Mouse (Mus musculus) lung, postnatal 4 days (tissue): ENCODE measurements around the gene Eri3.

ENCODE experiments used
- DNase-seq, 2 experiments: peaks; one replicate each; pipeline ENCODE4 v3.0.0; 2021

Eri3 gene

GRCm38 (mm10) chr4:117550140-117550851, at the start of gene Eri3:
Gene Eri3, plus strand, starts transcription at chr4:117550365.
- DNase-seq: peak; percentile 98 to 99

- no peak for DNase-seq
Measured at GRCm38 (mm10) chr4:117518246-117518645, 31.9 kb upstream of the Eri3 start.

DNA sequence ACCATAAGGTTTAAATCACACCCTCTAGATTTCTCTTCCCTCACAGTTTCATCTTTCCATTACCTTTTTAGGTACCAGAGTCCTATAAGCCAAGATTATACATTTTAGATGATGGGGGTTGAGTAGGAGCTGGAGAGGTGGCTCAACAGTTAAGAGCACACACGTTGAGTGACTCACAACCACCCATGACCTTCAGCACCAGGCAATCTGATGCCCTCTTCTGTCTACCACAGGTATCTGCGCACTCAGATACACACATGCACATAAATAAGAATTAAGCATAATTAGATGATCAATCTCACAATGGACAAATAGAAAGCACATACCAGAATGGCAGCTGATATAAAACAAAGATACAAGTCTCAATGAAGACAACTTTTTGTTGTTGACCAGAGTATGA, 28.8 kb upstream of the Eri3 start:
- DNase-seq: no peak

DNA sequence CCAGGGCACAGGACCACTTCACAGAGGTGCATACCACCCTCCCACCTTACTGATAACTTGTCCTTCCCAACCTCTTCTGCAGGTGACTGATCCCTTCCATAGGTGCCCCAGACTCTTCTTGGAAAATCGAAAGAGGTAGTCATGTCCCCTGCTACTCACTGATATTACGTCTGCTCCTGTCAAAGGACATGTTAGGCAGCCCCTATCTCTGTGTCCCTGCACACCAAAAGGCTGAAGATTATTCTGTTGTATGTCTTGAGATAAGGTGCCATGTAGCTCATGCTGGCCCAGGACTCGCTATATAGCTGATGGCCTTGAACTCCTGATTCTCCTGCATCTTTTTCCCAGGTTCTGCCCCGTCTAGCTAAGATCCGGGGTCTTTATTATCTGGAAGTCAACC, 24.2 kb upstream of the Eri3 start:
- DNase-seq: no peak

- DNase-seq: no peak
Measured at GRCm38 (mm10) chr4:117527116-117527899, 22.9 kb upstream of the Eri3 start.

GRCm38 (mm10) chr4:117527952-117528351, 22.2 kb upstream of the Eri3 start:
- DNase-seq: peak; percentile 48 to 68

- no peak for DNase-seq
Measured at GRCm38 (mm10) chr4:117529843-117530242, 20.3 kb upstream of the Eri3 start.

- no peak for DNase-seq
Measured at GRCm38 (mm10) chr4:117535496-117536200, 14.5 kb upstream of the Eri3 start.

DNA sequence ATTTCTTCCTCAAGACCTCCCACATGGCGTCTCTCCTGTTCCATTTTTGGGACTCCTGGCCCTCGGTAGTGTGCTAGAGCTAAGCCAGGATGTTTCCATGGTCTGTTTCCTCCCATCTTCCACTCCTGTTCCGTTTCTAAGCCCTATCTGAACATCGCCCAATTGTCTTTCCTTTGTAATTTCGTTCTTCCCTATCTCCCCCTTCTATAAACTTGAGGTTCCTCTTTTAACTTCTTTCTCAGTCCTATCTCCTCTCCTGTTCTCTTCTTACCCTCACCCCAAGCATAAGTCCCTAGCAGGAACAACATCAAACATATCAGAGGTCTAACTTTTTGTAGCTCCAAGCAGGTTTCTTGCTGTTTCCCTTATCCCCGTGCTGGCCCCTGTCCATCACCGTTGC, 13.2 kb upstream of the Eri3 start:
- no peak for DNase-seq

GRCm38 (mm10) chr4:117539329-117539980, 10.7 kb upstream of the Eri3 start:
- no peak for DNase-seq

GRCm38 (mm10) chr4:117540571-117540970, 9.6 kb upstream of the Eri3 start:
- DNase-seq: no peak

- no peak for DNase-seq
Measured at GRCm38 (mm10) chr4:117545448-117545847, 4.7 kb upstream of the Eri3 start.

DNA sequence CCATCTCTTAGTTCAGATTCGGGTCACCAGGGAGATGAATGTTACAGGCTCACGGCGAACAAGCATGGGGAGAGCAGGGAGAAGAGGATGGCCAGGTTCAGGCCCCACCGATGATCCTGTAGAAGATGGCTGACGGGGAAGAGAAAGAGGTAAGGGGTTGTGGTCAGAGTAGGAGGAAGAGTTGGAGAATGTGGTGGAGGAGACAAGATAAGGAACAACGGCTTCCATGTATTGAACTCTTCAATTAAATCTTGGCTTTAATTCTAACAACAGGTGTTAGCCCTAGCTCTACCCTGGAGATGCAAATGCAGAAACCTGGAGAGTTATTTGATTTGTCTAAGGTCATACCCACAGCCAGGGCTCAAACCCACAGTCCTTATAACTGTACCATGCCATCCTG, 3.5 kb upstream of the Eri3 start:
- DNase-seq: no peak

DNA sequence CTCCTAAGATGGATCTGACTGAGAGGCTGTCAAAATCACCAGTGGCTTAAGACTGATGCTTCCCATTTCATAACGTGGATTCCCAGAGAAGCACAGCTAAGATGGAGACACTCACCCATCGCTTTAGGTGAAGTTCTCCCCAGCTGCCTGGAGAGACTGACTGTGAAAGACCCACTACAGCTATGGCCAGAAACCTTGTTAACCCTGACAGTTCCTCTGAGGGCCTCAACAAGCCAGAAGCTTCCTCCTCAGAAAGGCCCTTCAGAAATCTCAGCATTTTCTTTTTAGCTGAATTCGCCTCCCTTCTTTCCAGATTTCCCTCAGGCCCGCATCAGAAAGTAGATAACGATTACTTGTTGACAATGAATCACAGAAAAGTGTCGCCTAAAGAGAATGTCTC, 589 bp upstream of the Eri3 start:
- peak in 1 of 2 experiments; percentile 11 for DNase-seq

GRCm38 (mm10) chr4:117551144-117552000, 1.2 kb downstream of the Eri3 start:
- no peak for DNase-seq

DNA sequence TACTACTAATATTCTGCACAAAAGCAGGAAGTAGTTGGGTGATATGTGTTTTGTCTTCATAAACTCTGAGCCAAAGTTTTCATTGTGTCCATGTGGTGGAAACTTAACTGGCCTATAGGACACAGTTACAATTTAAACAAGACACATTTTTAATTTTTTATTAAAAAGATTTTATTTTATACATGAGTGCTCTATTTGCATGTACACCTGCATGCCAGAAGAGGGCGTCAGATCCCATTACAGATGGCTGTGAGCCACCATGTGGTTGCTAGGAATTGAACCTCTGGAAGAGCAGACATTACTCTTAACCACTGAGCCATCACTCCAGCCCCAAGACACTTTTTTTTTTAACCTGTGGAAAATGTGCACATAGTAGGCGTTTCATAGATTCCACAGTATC, 5.3 kb downstream of the Eri3 start:
- no peak for DNase-seq

DNA sequence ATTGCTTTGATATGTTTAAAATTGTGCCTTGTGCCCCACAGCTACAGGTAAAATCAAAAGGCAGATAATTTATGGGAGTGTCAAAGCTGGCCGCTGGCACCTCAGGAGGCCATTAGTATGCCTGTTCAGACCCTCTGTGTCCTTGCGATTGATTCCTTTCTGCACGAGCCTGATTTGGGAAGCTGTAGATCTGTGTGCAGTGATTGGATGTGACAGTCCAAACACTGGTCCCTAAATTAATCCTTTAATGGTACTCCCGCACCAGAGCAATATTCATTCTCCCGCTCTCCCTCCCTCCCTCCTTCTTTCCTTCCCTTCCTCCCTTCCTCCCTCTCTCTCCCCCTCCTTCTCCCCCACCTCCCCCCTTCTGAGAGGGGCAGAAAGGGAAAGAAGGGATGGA, 6.2 kb downstream of the Eri3 start:
- no peak for DNase-seq

DNA sequence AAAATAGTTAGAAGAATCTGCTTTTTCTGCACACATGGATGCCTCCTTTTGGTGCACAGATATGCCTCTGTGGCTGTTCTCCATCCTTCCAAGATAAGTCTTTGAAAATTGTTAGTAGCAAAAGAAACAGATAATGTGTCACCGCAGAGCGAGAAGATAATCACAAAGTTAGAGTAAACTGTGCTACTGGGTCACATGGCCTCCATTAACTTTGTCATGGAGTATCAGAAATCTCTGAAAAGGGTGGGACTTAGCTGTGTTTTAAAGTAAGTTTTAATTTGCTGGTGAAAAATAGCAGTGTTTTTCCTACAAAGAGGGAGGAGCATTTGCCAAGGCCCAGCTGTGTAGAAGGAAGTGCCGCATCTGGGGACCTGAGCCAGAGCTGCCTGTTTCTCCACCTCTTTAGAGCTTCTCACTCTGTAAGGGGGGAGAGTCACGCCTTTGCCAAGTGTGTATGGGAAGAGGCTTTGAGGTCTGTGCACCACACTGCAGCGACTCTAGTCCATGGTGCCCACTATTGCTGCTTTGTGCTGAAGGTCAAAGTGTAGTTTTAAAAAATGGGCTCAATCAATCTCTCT, 7.0 kb downstream of the Eri3 start:
- DNase-seq: no peak

- no peak for DNase-seq
Measured at GRCm38 (mm10) chr4:117563967-117564366, 13.8 kb downstream of the Eri3 start.

DNA sequence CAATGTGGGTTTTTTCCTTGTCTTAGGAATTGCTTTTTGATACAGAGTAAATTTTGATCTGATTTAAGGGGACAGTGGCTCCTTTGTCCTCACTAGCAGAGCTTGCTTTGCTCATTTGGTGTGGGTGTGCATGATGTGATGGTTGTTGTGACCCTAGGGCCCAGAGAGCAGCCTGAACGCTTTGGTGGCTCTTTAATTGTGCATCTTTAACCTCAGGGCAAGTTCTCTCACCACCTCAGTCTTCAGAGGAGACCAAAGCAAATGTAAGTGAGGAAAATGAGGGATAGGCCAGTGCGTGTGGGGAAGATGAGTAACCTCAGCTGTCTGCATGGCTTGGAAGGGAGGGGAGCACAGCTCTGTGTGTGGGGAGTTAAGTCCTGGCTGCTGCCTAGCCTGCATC, 18.7 kb downstream of the Eri3 start:
- no peak for DNase-seq

DNA sequence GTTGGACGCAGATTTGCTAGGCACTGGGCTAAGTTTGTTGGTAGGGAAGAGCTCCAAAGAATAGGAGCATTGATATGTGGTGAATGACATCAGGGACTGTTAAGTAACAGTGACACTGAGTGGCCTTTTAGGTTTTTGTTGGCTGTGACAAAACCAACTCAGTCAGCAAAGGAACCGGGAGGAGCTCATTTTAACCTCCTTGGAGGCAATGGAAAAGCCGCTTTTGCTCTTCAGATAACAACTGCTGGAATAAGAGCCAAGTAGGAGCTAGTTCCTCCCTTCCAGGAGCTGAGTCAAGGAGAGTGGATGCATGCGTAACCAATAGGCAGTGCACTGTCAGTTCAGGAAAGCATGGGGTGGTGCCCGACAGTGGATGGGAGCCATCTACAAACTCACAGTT, 20.8 kb downstream of the Eri3 start:
- DNase-seq: no peak

DNA sequence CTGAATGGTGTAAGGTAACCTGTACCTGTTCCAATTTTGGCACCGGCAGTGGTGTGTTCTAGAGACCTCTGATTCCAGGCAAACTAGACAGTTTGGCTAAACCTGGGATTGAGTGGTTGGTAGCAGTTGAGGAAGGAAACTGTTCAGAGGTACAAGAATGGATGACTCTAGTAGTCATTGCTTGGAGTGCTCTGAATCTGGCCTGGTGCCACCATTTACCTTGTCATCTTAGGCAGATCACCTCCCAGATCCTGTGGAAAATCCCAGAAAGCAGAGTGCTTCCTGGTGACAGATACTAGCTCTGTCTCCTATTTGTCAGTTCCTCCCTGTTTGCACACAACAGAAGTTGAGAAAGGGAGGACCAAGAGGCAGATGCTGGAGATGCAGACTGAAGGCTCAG, 27.4 kb downstream of the Eri3 start:
- DNase-seq: no peak
